Mouse (Mus musculus): Measurements from ENCODE around the gene Tiam2. TPM values are rescaled to one million over a fixed set of nuclear protein-coding genes. Genes with fewer than 3 reads are reported as not detected.
"Not testable (repeated sequence)": the region's sequence is repeated elsewhere in the genome, so short reads cannot be mapped to it uniquely, and the experiment has no call there.

Gene Tiam2
- polyA plus RNA-seq, 1 experiment = 254 TPM

GRCm38 (mm10) chr17:3350405-3350804 is 24.0 kb downstream of the Tiam2 start:
- WGBS = 74% methylated on average over 4 of the region's 4 CpGs
- no peak for TF ChIP-seq POLR2A (IDR thresholded peaks at IDR 0.05; ENCODE audit: insufficient read depth, low read depth, low read length)
- no peak for TF ChIP-seq CTCF (IDR thresholded peaks at IDR 0.05; ENCODE audit: insufficient read depth, low read depth, low read length)
- H3K4me3 ChIP-seq (ENCODE audit: insufficient read depth, low read depth, low read length) = no peak overlapping the region
- peaks cover 4% of the 10 kb centered on the region for H3K4me1 ChIP-seq (ENCODE audit: control insufficient read depth, insufficient read depth, low read length)
- no peak overlapping the region for H3K27ac ChIP-seq (ENCODE audit: insufficient read depth, low read depth, low read length)

- Histone ChIP-seq H3K4me1 (ENCODE audit: control insufficient read depth, insufficient read depth, low read length) (peaks cover 4% of the 10 kb centered on the region), H3K4me3 (ENCODE audit: insufficient read depth, low read depth, low read length) (no peak overlapping the region), H3K27ac (ENCODE audit: insufficient read depth, low read depth, low read length) (no peak overlapping the region)
- WGBS = 59% methylated on average over 4 of the region's 4 CpGs
- TF ChIP-seq POLR2A (IDR thresholded peaks at IDR 0.05; ENCODE audit: insufficient read depth, low read depth, low read length) (no peak), CTCF (IDR thresholded peaks at IDR 0.05; ENCODE audit: insufficient read depth, low read depth, low read length) (no peak)
Observed at GRCm38 (mm10) chr17:3351668-3352067, 25.3 kb downstream of the Tiam2 start.

GRCm38 (mm10) chr17:3353141-3353540 is 26.8 kb downstream of the Tiam2 start:
- not testable (repeated sequence) for H3K4me3 ChIP-seq (ENCODE audit: insufficient read depth, low read depth, low read length); H3K27ac ChIP-seq (ENCODE audit: insufficient read depth, low read depth, low read length); H3K4me1 ChIP-seq (ENCODE audit: control insufficient read depth, insufficient read depth, low read length)
- 97% methylated on average over 10 of the region's 10 CpGs for WGBS

GRCm38 (mm10) chr17:3354856-3355255 is 28.5 kb downstream of the Tiam2 start:
- WGBS = 92% methylated on average over 3 of the region's 3 CpGs
- Histone ChIP-seq H3K4me1 (ENCODE audit: control insufficient read depth, insufficient read depth, low read length) (peaks cover 7% of the 10 kb centered on the region), H3K27ac (ENCODE audit: insufficient read depth, low read depth, low read length) (no peak overlapping the region), H3K4me3 (ENCODE audit: insufficient read depth, low read depth, low read length) (no peak overlapping the region)
- TF ChIP-seq CTCF (IDR thresholded peaks at IDR 0.05; ENCODE audit: insufficient read depth, low read depth, low read length) (no peak), POLR2A (IDR thresholded peaks at IDR 0.05; ENCODE audit: insufficient read depth, low read depth, low read length) (no peak)

DNA sequence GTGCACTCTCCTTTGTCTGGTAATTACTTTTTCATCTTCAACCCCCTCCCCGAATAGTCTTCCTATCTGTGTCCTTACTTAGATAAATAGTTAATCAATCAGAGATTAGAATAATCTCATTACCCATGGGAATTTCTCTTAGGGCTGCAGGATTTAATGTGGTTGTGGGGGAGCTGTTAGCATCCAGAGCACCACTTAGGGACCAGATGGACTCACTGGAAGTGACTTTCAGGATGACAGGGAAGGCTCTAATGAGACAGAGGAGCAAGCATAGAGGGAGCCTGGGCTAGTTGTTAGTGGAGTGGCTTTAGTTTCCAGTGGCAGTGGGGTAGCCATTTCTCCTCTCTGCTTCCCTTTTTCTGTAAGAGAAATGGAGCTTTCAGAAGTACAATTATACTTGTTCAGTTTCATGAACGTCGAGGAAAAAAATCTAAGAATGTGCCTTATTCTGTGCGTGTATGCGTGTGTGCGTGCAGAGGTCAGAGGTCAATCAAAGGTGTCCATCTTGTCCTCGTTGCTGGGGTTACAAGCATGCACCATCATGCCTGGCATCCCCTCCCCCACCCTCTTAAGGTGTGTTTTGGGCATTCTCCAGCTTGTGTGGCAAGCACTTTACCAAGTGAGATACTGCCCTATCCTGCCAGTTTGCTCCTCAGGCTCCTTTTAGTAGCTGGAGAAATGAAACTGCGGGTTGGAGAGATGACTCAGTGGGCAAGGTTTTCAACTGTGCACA is 30.4 kb downstream of the Tiam2 start:
- Histone ChIP-seq H3K27ac (ENCODE audit: insufficient read depth, low read depth, low read length) (no peak overlapping the region), H3K4me3 (ENCODE audit: insufficient read depth, low read depth, low read length) (no peak overlapping the region), H3K4me1 (ENCODE audit: control insufficient read depth, insufficient read depth, low read length) (peaks cover 2% of the 10 kb centered on the region; the same call in 1 of the 2 replicates)
- TF ChIP-seq CTCF (IDR thresholded peaks at IDR 0.05; ENCODE audit: insufficient read depth, low read depth, low read length) (no peak), POLR2A (IDR thresholded peaks at IDR 0.05; ENCODE audit: insufficient read depth, low read depth, low read length) (no peak)
- 82% methylated on average over 8 of the region's 8 CpGs for WGBS

- Histone ChIP-seq H3K27ac (ENCODE audit: insufficient read depth, low read depth, low read length) (no peak overlapping the region), H3K4me3 (ENCODE audit: insufficient read depth, low read depth, low read length) (no peak overlapping the region), H3K4me1 (ENCODE audit: control insufficient read depth, insufficient read depth, low read length) (peaks cover 2% of the 10 kb centered on the region; the same call in 1 of the 2 replicates)
- TF ChIP-seq POLR2A (IDR thresholded peaks at IDR 0.05; ENCODE audit: insufficient read depth, low read depth, low read length) (no peak), CTCF (IDR thresholded peaks at IDR 0.05; ENCODE audit: insufficient read depth, low read depth, low read length) (no peak)
- WGBS = 78% methylated on average over 1 of the region's 1 CpGs
Observed at GRCm38 (mm10) chr17:3360236-3360635, 33.9 kb downstream of the Tiam2 start.

DNA sequence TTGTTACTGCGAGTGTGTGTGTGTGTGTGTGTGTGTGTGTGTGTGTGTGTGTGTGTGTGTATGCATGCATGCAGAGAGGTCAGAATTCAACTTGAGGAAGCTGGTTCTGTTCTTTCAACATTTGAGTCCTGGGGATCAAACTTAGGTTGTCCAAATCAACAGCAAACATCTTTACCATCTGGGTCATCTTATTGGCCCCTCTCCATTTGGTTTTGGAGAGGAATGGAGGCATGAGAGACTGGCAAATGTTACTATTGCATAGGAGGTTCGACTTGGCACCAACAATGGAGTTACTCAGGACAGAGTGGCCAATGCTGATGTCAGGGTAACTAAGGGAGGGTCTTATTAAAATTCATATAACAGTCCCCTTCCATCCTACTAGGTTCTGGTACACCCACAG is 35.4 kb downstream of the Tiam2 start:
- WGBS = 88% methylated on average over 2 of the region's 2 CpGs
- peaks cover 2% of the 10 kb centered on the region; the same call in 1 of the 2 replicates for H3K4me1 ChIP-seq (ENCODE audit: control insufficient read depth, insufficient read depth, low read length)
- H3K27ac ChIP-seq (ENCODE audit: insufficient read depth, low read depth, low read length) = no peak overlapping the region
- no peak overlapping the region for H3K4me3 ChIP-seq (ENCODE audit: insufficient read depth, low read depth, low read length)
- TF ChIP-seq CTCF (IDR thresholded peaks at IDR 0.05; ENCODE audit: insufficient read depth, low read depth, low read length) = no peak
- TF ChIP-seq POLR2A (IDR thresholded peaks at IDR 0.05; ENCODE audit: insufficient read depth, low read depth, low read length) = no peak

DNA sequence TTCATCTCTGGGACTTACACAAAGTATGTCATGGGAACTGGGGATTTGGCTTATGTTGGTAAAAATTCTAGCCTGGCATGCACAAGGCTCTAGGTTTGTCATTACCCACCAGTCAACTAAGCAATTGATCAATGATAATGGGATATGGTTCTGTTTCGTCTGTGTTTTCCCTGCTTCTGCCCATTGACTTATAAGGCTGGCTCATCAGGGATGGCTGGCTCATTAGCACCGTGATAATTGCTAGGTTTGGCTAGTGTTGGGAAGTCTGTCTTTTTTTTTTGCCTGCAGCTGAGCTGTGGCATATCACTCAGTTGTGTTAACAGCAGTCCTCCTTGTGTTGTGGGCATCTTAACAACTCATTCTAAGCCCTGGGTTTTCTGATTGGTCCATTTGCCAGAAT is 36.8 kb downstream of the Tiam2 start:
- TF ChIP-seq POLR2A (IDR thresholded peaks at IDR 0.05; ENCODE audit: insufficient read depth, low read depth, low read length) (no peak), CTCF (IDR thresholded peaks at IDR 0.05; ENCODE audit: insufficient read depth, low read depth, low read length) (no peak)
- Histone ChIP-seq H3K4me3 (ENCODE audit: insufficient read depth, low read depth, low read length) (no peak overlapping the region), H3K27ac (ENCODE audit: insufficient read depth, low read depth, low read length) (no peak overlapping the region)

DNA sequence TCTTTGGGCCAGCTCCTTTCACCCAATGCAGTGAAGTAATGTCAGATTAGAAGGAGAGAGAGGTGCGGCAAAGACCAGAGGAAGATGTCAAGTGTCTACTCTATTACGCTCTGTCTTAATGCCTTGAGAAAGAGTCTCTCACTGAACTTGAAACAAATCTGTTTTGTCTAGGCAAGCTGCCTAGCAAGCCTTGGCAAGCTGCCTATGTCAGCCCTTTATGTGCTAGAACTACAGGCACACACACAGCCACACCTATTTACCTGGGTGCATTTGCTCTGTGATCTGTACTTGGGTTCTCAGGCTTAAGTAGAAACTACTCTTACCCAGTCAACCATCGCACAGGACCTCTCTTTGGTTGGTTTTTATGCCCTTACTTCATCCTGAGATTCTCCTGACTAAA is 40.4 kb downstream of the Tiam2 start:
- Histone ChIP-seq H3K4me3 (ENCODE audit: insufficient read depth, low read depth, low read length) (no peak overlapping the region), H3K4me1 (ENCODE audit: control insufficient read depth, insufficient read depth, low read length) (no peaks in the 10 kb centered on the region; the same call in 1 of the 2 replicates), H3K27ac (ENCODE audit: insufficient read depth, low read depth, low read length) (no peak overlapping the region)
- 79% methylated on average over 3 of the region's 3 CpGs for WGBS
- TF ChIP-seq POLR2A (IDR thresholded peaks at IDR 0.05; ENCODE audit: insufficient read depth, low read depth, low read length) (no peak), CTCF (IDR thresholded peaks at IDR 0.05; ENCODE audit: insufficient read depth, low read depth, low read length) (no peak)

More for the DNA sequence above, 36.8 kb downstream of the Tiam2 start:
- 28% methylated on average over 2 of the region's 2 CpGs for WGBS
- H3K4me1 ChIP-seq (ENCODE audit: control insufficient read depth, insufficient read depth, low read length) = no peaks in the 10 kb centered on the region; the same call in 1 of the 2 replicates

All from olfactory bulb, adult 2 months (tissue).